Mouse (Mus musculus): Measurements from ENCODE around the gene Vegfb. TPM values are rescaled to one million over a fixed set of nuclear protein-coding genes. Genes with fewer than 3 reads are reported as not detected.
A peak's percentile ranks its signal among the peaks of the same experiment; 100 is the strongest.

Vegfb gene
- polyA plus RNA-seq, 2 experiments: 44.9 to 46.7 TPM

DNA sequence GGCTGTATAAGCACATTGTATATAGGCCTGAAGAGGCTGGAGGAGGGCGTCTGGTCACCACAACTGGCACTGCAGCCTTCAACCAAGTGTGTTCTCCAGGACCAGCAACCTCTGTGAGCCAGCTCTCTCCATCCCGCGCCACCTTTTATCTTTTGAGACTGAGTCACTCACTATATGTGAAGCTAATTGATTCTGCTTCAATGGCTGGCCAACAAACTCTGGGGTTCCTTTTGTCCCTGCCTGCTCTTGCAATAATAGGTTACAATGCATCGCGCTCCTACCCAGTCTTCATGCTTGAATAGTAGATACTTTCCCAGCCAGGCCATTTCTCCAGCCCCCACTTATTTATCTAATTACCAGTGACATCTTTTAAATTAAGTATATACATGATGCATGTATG is 3.8 kb downstream of the Vegfb start:
- no peaks in the 10 kb centered on the region for H3K9me3 ChIP-seq (ENCODE audit: control insufficient read depth, low read length)
- WGBS: 99% methylated on average over 5 of the region's 5 CpGs
- H3K27me3 ChIP-seq (ENCODE audit: control insufficient read depth, insufficient read depth, low read length): no peaks in the 10 kb centered on the region
- ATAC-seq (ENCODE audit: low FRiP score, low read depth) (no peak), DNase-seq (ENCODE audit: low spot score) (no peak)
- peaks cover 31% of the 10 kb centered on the region for H3K36me3 ChIP-seq (ENCODE audit: control insufficient read depth, insufficient read depth, low read length)
- no peak overlapping the region for H3K27ac ChIP-seq (replicated peaks; ENCODE audit: low read depth, low read length)
- peaks cover 24% of the 10 kb centered on the region for H3K4me1 ChIP-seq (ENCODE audit: control insufficient read depth, insufficient read depth, low read length)
- no peak overlapping the region for H3K4me3 ChIP-seq (replicated peaks; ENCODE audit: low read length)
- H3K4me2 ChIP-seq (replicated peaks; ENCODE audit: low read depth, low read length, severe bottlenecking): no peak overlapping the region
- no peak overlapping the region for H3K9ac ChIP-seq (ENCODE audit: low read depth, low read length, severe bottlenecking)
- TF ChIP-seq POLR2A (IDR thresholded peaks at IDR 0.05; ENCODE audit: borderline replicate concordance, extremely low read depth, insufficient read depth, insufficient read length): no peak

DNA sequence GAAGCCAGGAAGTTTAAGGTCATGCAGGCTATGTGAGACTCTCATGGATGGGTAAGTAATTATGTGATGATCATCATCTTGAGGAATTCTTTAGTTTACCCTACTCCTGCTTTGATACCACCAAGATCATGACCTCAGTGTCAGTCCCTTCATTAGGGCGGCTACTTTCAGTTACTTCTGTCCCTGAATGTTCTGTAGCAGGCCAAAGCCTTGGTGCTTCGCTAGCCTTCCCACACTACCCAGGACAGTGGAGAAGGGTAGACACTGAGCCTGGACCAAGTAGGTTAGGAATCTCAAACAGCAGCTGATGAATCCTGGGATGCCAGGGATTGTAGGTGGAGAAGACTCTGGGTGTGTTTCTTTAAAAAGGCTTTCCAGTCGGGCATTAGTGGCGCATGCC is 6.0 kb downstream of the Vegfb start:
- H3K9me3 ChIP-seq (ENCODE audit: control insufficient read depth, low read length): no peaks in the 10 kb centered on the region
- H3K4me2 ChIP-seq (replicated peaks; ENCODE audit: low read depth, low read length, severe bottlenecking): peak overlapping the region; percentile 68; the same call in 1 of the 2 replicates
- H3K4me3 ChIP-seq (replicated peaks; ENCODE audit: low read length): no peak overlapping the region
- peaks cover 25% of the 10 kb centered on the region for H3K4me1 ChIP-seq (ENCODE audit: control insufficient read depth, insufficient read depth, low read length)
- no peak overlapping the region for H3K9ac ChIP-seq (ENCODE audit: low read depth, low read length, severe bottlenecking)
- no peak for ATAC-seq (ENCODE audit: low FRiP score, low read depth)
- WGBS: 91% methylated on average over 4 of the region's 4 CpGs
- H3K27ac ChIP-seq (replicated peaks; ENCODE audit: low read depth, low read length): no peak overlapping the region
- no peak for TF ChIP-seq POLR2A (IDR thresholded peaks at IDR 0.05; ENCODE audit: borderline replicate concordance, extremely low read depth, insufficient read depth, insufficient read length)
- DNase-seq (ENCODE audit: low spot score): no peak
- H3K27me3 ChIP-seq (ENCODE audit: control insufficient read depth, insufficient read depth, low read length): no peaks in the 10 kb centered on the region
- H3K36me3 ChIP-seq (ENCODE audit: control insufficient read depth, insufficient read depth, low read length): peaks cover 45% of the 10 kb centered on the region

DNA sequence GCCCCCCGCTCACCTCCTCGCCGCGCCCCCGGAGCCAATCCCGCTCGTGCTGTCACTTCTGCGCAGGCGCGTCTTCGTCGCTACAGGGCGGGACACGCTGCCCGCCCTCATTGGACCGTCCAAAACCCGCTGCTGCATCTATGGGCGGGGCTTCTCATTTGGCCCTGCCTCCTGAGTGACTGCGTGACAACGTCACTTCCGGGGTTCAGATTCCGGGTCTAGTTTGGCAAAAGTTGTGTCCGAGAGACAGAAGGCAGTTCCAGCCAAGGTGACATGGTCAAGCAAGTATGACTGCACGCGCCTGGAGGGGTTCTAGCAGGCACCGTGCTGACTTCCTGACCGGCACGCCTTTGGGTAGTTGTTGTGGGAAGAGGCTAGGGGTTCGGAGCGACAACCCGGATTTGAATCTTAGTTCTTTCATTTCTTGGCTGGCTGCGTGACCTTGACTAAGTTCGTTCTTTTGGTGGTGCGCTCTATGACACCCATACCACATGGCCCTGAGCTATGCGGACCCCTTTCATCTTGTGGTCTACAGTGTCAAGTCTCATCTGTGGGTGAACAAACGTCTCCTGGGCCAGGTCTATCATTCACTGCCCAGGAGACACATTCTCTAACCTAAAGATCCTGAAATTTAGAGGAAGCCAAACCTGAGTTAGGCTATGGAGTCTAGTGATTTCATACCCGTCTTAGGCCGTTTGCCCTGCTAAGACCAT is 6.9 kb downstream of the Vegfb start, which contains the start of gene Fkbp2:
TSS of gene Fkbp2 (minus strand) at position 121 of the 713 bp plus-strand sequence.
- TF ChIP-seq POLR2A (IDR thresholded peaks at IDR 0.05; ENCODE audit: borderline replicate concordance, extremely low read depth, insufficient read depth, insufficient read length): peak; percentile 13; the same call in 1 of the 2 replicates
- DNase-seq (ENCODE audit: low spot score): peak; percentile 99
- H3K27ac ChIP-seq (replicated peaks; ENCODE audit: low read depth, low read length): peak within 1 kb of the TSS; percentile 91
- peaks cover 45% of the 10 kb centered on the region for H3K36me3 ChIP-seq (ENCODE audit: control insufficient read depth, insufficient read depth, low read length)
- H3K4me3 ChIP-seq (replicated peaks; ENCODE audit: low read length): peak within 1 kb of the TSS; percentile 69
- H3K4me2 ChIP-seq (replicated peaks; ENCODE audit: low read depth, low read length, severe bottlenecking): peak within 1 kb of the TSS; percentile 68
- ATAC-seq (ENCODE audit: low FRiP score, low read depth): peak; percentile 89
- peak within 1 kb of the TSS; percentile 79 for H3K9ac ChIP-seq (ENCODE audit: low read depth, low read length, severe bottlenecking)
- peaks cover 21% of the 10 kb centered on the region for H3K4me1 ChIP-seq (ENCODE audit: control insufficient read depth, insufficient read depth, low read length)
- WGBS: 2% methylated on average over 38 of the region's 38 CpGs
- H3K27me3 ChIP-seq (ENCODE audit: control insufficient read depth, insufficient read depth, low read length): no peaks in the 10 kb centered on the region
- H3K9me3 ChIP-seq (ENCODE audit: control insufficient read depth, low read length): no peaks in the 10 kb centered on the region

DNA sequence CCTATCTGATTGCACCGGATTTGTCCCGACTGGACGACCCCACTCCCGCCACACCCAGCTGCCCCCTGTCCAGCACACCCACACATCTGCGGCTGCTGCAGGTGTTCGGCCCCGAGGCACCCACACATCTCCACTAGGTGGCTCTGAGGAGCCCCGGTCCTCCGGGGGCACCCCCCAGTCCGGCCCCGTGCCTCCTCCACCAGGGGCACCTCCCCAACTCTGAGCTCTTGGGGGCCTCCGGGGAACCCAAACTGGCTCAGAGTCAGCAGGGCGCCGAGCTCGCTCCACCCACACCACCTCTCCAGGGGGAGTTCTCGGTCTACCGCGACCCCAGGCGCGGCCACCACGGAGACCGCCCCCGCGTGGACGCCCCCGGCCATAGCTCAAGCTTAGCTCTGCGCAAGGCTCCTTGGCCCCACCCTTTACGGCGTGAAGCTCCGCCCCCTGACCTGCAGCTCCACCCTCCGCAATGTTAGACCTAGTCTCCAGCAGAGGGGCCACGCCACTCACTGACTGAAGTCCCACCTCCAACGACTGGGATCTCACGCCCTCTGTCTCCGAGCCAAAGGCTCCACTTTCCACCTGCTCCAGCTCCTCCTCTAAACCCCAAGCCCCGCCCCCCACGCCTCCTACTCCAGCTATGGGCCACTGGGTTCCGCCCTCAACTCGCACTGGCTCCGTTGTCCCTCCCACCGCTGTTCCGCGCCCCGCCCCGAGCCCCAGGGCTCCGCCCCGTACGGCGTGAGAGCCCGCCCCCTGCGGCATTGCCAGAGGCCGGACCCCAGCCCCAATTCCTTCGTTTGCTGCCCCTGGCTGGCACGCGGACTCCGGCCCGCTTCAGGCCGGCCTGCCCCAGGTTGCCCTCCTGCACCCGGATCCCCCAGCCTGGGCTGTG is 7.7 kb downstream of the Vegfb start:
- peak overlapping the region; percentile 91 for H3K27ac ChIP-seq (replicated peaks; ENCODE audit: low read depth, low read length)
- ATAC-seq (ENCODE audit: low FRiP score, low read depth) (peak; percentile 90), DNase-seq (ENCODE audit: low spot score) (peak; percentile 100)
- no peaks in the 10 kb centered on the region for H3K9me3 ChIP-seq (ENCODE audit: control insufficient read depth, low read length)
- peak overlapping the region; percentile 79 for H3K9ac ChIP-seq (ENCODE audit: low read depth, low read length, severe bottlenecking)
- H3K36me3 ChIP-seq (ENCODE audit: control insufficient read depth, insufficient read depth, low read length): peaks cover 38% of the 10 kb centered on the region
- H3K4me3 ChIP-seq (replicated peaks; ENCODE audit: low read length): peak overlapping the region; percentile 69
- H3K4me1 ChIP-seq (ENCODE audit: control insufficient read depth, insufficient read depth, low read length): peaks cover 21% of the 10 kb centered on the region
- peak overlapping the region; percentile 68 for H3K4me2 ChIP-seq (replicated peaks; ENCODE audit: low read depth, low read length, severe bottlenecking)
- no peaks in the 10 kb centered on the region for H3K27me3 ChIP-seq (ENCODE audit: control insufficient read depth, insufficient read depth, low read length)
- TF ChIP-seq POLR2A (IDR thresholded peaks at IDR 0.05; ENCODE audit: borderline replicate concordance, extremely low read depth, insufficient read depth, insufficient read length): peak; percentile 71; the same call in 1 of the 2 replicates
- under 1% methylated on average over 48 of the region's 59 CpGs for WGBS

DNA sequence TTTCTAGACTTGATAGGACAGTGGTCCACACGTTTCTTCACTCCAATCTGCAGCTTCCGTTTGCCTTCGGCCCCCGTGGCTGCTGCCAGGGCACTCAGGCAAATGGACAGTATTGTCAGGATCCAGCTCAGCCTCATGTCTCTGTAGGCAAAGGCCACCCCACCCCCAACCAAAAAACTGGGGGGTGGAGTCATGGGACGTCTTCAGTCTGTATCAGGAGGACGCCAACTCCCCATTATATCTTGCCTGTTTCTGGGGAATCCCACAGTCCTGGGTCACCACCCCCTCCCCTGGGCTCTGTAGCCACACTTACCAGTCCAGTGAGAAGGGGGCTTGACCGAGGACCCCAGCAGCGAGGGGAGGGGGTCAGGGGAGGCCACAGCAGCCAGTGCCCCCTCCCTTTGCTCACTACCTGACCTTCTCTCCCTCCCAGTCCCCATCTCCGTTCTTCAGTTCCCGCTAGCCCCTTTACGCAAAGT is 8.4 kb downstream of the Vegfb start:
- Histone ChIP-seq H3K4me3 (replicated peaks; ENCODE audit: low read length) (peak overlapping the region; percentile 69), H3K9ac (ENCODE audit: low read depth, low read length, severe bottlenecking) (peak overlapping the region; percentile 55), H3K27ac (replicated peaks; ENCODE audit: low read depth, low read length) (peak overlapping the region; percentile 52), H3K36me3 (ENCODE audit: control insufficient read depth, insufficient read depth, low read length) (peaks cover 33% of the 10 kb centered on the region), H3K4me2 (replicated peaks; ENCODE audit: low read depth, low read length, severe bottlenecking) (peak overlapping the region; percentile 68), H3K27me3 (ENCODE audit: control insufficient read depth, insufficient read depth, low read length) (no peaks in the 10 kb centered on the region), H3K4me1 (ENCODE audit: control insufficient read depth, insufficient read depth, low read length) (peaks cover 21% of the 10 kb centered on the region), H3K9me3 (ENCODE audit: control insufficient read depth, low read length) (no peaks in the 10 kb centered on the region)
- no peak for DNase-seq (ENCODE audit: low spot score)
- 11% methylated on average over 11 of the region's 11 CpGs for WGBS
- no peak for TF ChIP-seq POLR2A (IDR thresholded peaks at IDR 0.05; ENCODE audit: borderline replicate concordance, extremely low read depth, insufficient read depth, insufficient read length)
- no peak for ATAC-seq (ENCODE audit: low FRiP score, low read depth)
